Mouse (Mus musculus) regulatory T cell (primary cell): ENCODE results near the gene Msl2.

Source experiments
- in situ Hi-C: fragments of 300-600 bp; cut with MboI, MseI; formaldehyde crosslinking; loops from one replicate; pipeline ENCODE4 v1.15.1; 2025; ENCODE audit warnings: high pct_unique_total_duplicates

Gene Msl2

GRCm38 (mm10) chr9:101152872-101153271 is 79.0 kb downstream of the Msl2 start:
- in situ Hi-C loops: no loop called here
